Mouse (Mus musculus) lung, postnatal 36 days (tissue): ENCODE data around the gene Lrrn1.

Experiments used
- DNase-seq: peaks from one replicate; pipeline ENCODE4 v3.0.0; 2022; ENCODE audit warnings: mixed read lengths

Lrrn1 gene

GRCm38 (mm10) chr6:107583759-107584383 is 54.3 kb downstream of the Lrrn1 start:
- DNase-seq: no peak

GRCm38 (mm10) chr6:107605151-107605550 is 75.6 kb downstream of the Lrrn1 start:
- no peak for DNase-seq

- DNase-seq: no peak
Observed at GRCm38 (mm10) chr6:107614288-107614687, 84.7 kb downstream of the Lrrn1 start.
